Mouse (Mus musculus): ENCODE results near the gene Efhb. TPM values are rescaled to one million over a fixed set of nuclear protein-coding genes. Genes with fewer than 3 reads are reported as not detected.

The Efhb gene
- total RNA-seq, 2 experiments from 2014 or later = 0.67 to 0.69 TPM

Other genes starting within 250 kb of the Efhb start
- 10 to 100 TPM; 73.3 to 79.8 TPM for gene Rab5a, start 15.9 kb upstream of the Efhb start, total RNA-seq (2021)
- not detected for gene Pp2d1, start 76.1 kb upstream of the Efhb start, total RNA-seq (2021)
- gene Kat2b, start 103.5 kb upstream of the Efhb start, total RNA-seq (2021) = 10 to 100 TPM; 68.2 to 69.1 TPM
- 1 to 10 TPM; 4.6 to 4.9 TPM for gene Sgo1, start 226.0 kb upstream of the Efhb start, total RNA-seq (2021)

Data from adrenal gland, postnatal 10 days (tissue).